Mouse (Mus musculus): Measurements from ENCODE around the gene Ttll1. TPM values are rescaled to one million over a fixed set of nuclear protein-coding genes. Genes with fewer than 3 reads are reported as not detected.
A peak's percentile ranks its signal among the peaks of the same experiment; 100 is the strongest.

Ttll1 gene
- polyA plus RNA-seq, 1 experiment from 2014 or later = 10.2 TPM

DNA sequence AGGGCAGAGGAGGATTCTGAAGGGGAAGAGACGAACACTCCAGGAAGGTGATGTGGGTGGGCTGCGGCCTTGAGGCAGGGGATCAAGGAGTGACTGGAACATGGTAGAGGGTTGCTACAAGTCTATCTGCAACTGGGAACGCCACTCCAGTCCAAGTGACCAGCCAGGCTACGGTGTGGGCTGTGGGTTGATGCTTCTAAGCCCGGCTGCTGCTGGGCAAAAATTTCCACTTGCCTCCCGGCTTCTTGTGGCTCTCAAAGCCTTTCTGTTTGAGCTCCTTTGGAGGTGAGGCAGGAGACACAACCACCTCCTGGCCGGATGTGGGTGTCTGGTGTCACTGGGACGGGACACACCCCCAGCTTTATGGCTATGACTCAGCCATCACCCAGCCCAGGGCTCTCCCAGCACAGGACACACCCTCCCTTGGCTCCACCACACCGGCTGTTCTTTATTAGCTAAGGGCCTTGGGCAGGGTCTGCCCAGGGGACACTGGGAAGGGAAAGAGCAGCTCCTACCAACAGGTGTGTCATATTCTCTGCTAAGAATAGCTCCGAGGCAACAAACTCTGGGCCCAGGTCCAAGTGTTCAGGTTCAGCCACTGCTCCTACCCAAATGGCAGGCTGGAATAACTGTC is 36.7 kb downstream of the Ttll1 start:
- Histone ChIP-seq H3K27ac (replicated peaks) (peak overlapping the region; percentile 75), H3K27me3 (ENCODE audit: control insufficient read depth, insufficient read depth, low read length) (no peaks in the 10 kb centered on the region), H3K4me2 (replicated peaks; ENCODE audit: low read depth) (no peak overlapping the region), H3K36me3 (ENCODE audit: control insufficient read depth, insufficient read depth, low read length) (no peaks in the 10 kb centered on the region), H3K9ac (ENCODE audit: low read length) (no peak overlapping the region), H3K4me1 (replicated peaks; ENCODE audit: control insufficient read depth, insufficient read depth) (0 out of 2 replicates have a peak, but pooled peaks cover 6% of the 10 kb centered on the region), H3K9me3 (ENCODE audit: control insufficient read depth, low read length) (no peaks in the 10 kb centered on the region), H3K4me3 (ENCODE audit: low read depth, low read length) (no peak overlapping the region)
- TF ChIP-seq CTCF (IDR thresholded peaks at IDR 0.05; ENCODE audit: low read depth) (no peak), EP300 (optimal IDR thresholded peaks at IDR 0.05) (no peak)
- ATAC-seq (ENCODE audit: low FRiP score, low TSS enrichment) (peak; percentile 95), DNase-seq (ENCODE audit: low spot score) (peak; percentile 89)
- WGBS = 42% methylated on average over 10 of the region's 10 CpGs

DNA sequence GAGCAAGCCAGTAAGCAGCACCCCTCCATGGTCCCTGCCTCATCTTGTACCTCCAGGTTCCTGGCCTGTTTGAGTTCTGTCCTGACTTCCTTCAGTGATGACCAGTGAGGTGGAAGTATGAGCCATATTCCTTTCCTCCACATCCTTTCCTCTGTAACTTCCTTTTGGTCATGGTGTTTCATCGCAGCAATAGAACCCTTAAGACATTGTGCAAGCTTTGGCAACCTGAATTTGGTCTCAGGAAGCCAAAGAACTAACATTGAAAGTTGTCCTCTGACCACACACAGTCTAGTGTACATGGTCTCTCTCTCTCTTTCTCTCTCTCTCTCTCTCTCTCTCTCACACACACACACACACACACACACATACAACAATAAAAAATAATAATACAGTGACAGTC is 37.4 kb downstream of the Ttll1 start:
- H3K4me3 ChIP-seq (ENCODE audit: low read depth, low read length) = no peak overlapping the region
- H3K9me3 ChIP-seq (ENCODE audit: control insufficient read depth, low read length) = no peaks in the 10 kb centered on the region
- DNase-seq (ENCODE audit: low spot score) = no peak
- no peak overlapping the region for H3K4me2 ChIP-seq (replicated peaks; ENCODE audit: low read depth)
- H3K4me1 ChIP-seq (replicated peaks; ENCODE audit: control insufficient read depth, insufficient read depth) = 0 out of 2 replicates have a peak, but pooled peaks cover 6% of the 10 kb centered on the region
- 85% methylated on average over 1 of the region's 1 CpGs for WGBS
- H3K27ac ChIP-seq (replicated peaks) = no peak overlapping the region; the same call in 1 of the 2 replicates
- H3K9ac ChIP-seq (ENCODE audit: low read length) = no peak overlapping the region
- H3K36me3 ChIP-seq (ENCODE audit: control insufficient read depth, insufficient read depth, low read length) = no peaks in the 10 kb centered on the region
- TF ChIP-seq CTCF (IDR thresholded peaks at IDR 0.05; ENCODE audit: low read depth) (no peak), EP300 (optimal IDR thresholded peaks at IDR 0.05) (no peak)
- no peaks in the 10 kb centered on the region for H3K27me3 ChIP-seq (ENCODE audit: control insufficient read depth, insufficient read depth, low read length)
- no peak for ATAC-seq (ENCODE audit: low FRiP score, low TSS enrichment)

DNA sequence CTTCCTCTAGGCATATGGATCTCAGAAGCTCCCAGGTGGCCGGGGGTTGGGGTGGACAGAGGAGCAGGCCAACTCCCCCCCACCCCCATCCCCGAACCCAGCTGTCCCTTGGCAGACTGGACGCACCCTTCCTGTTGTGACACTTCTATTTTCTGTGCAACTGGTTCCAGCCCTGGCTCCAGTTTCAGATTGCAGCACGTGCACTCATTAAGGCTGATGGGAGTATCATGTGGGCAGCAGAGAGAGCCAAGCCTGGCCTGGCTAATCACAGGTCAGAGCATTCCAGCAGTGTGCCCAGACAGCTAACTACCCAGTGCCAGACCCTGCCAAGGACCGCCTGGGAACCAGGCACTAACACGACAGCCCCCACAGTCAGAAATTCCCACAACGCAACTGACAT is 39.2 kb downstream of the Ttll1 start:
- Histone ChIP-seq H3K4me1 (replicated peaks; ENCODE audit: control insufficient read depth, insufficient read depth) (0 out of 2 replicates have a peak, but pooled peaks cover 6% of the 10 kb centered on the region), H3K9me3 (ENCODE audit: control insufficient read depth, low read length) (no peaks in the 10 kb centered on the region), H3K9ac (ENCODE audit: low read length) (no peak overlapping the region), H3K4me3 (ENCODE audit: low read depth, low read length) (no peak overlapping the region), H3K27ac (replicated peaks) (no peak overlapping the region; the same call in 1 of the 2 replicates), H3K27me3 (ENCODE audit: control insufficient read depth, insufficient read depth, low read length) (no peaks in the 10 kb centered on the region), H3K4me2 (replicated peaks; ENCODE audit: low read depth) (no peak overlapping the region), H3K36me3 (ENCODE audit: control insufficient read depth, insufficient read depth, low read length) (no peaks in the 10 kb centered on the region)
- DNase-seq (ENCODE audit: low spot score) = no peak
- WGBS = 66% methylated on average over 7 of the region's 7 CpGs
- ATAC-seq (ENCODE audit: low FRiP score, low TSS enrichment) = no peak
- TF ChIP-seq CTCF (IDR thresholded peaks at IDR 0.05; ENCODE audit: low read depth) (no peak), EP300 (optimal IDR thresholded peaks at IDR 0.05) (no peak)

- 85% methylated on average over 8 of the region's 8 CpGs for WGBS
- Histone ChIP-seq H3K9me3 (ENCODE audit: control insufficient read depth, low read length) (no peaks in the 10 kb centered on the region), H3K27me3 (ENCODE audit: control insufficient read depth, insufficient read depth, low read length) (no peaks in the 10 kb centered on the region), H3K36me3 (ENCODE audit: control insufficient read depth, insufficient read depth, low read length) (no peaks in the 10 kb centered on the region), H3K4me2 (replicated peaks; ENCODE audit: low read depth) (no peak overlapping the region), H3K27ac (replicated peaks) (no peak overlapping the region), H3K4me1 (replicated peaks; ENCODE audit: control insufficient read depth, insufficient read depth) (0 out of 2 replicates have a peak, but pooled peaks cover 6% of the 10 kb centered on the region), H3K4me3 (ENCODE audit: low read depth, low read length) (no peak overlapping the region), H3K9ac (ENCODE audit: low read length) (no peak overlapping the region)
- no peak for DNase-seq (ENCODE audit: low spot score)
- TF ChIP-seq CTCF (IDR thresholded peaks at IDR 0.05; ENCODE audit: low read depth) = no peak
- TF ChIP-seq EP300 (optimal IDR thresholded peaks at IDR 0.05) = no peak
- no peak for ATAC-seq (ENCODE audit: low FRiP score, low TSS enrichment)
Observed at GRCm38 (mm10) chr15:83470443-83470842, 40.2 kb downstream of the Ttll1 start.

GRCm38 (mm10) chr15:83469279-83469821 is 41.3 kb downstream of the Ttll1 start:
- H3K4me3 ChIP-seq (ENCODE audit: low read depth, low read length) = no peak overlapping the region
- no peaks in the 10 kb centered on the region for H3K27me3 ChIP-seq (ENCODE audit: control insufficient read depth, insufficient read depth, low read length)
- DNase-seq (ENCODE audit: low spot score) (no peak), ATAC-seq (ENCODE audit: low FRiP score, low TSS enrichment) (no peak)
- H3K9ac ChIP-seq (ENCODE audit: low read length) = no peak overlapping the region
- H3K27ac ChIP-seq (replicated peaks) = no peak overlapping the region
- H3K4me1 ChIP-seq (replicated peaks; ENCODE audit: control insufficient read depth, insufficient read depth) = 0 out of 2 replicates have a peak, but pooled peaks cover 4% of the 10 kb centered on the region
- no peaks in the 10 kb centered on the region for H3K9me3 ChIP-seq (ENCODE audit: control insufficient read depth, low read length)
- 58% methylated on average over 6 of the region's 6 CpGs for WGBS
- no peak overlapping the region for H3K4me2 ChIP-seq (replicated peaks; ENCODE audit: low read depth)
- no peaks in the 10 kb centered on the region for H3K36me3 ChIP-seq (ENCODE audit: control insufficient read depth, insufficient read depth, low read length)
- TF ChIP-seq EP300 (optimal IDR thresholded peaks at IDR 0.05) (no peak), CTCF (IDR thresholded peaks at IDR 0.05; ENCODE audit: low read depth) (0 out of 2 replicates have a peak, but pooled peaks have one; percentile 5)

Data from stomach, postnatal 0 days (tissue).